Mouse (Mus musculus) heart, postnatal 0 days (tissue): ENCODE results near the gene Scfd2. TPM values are rescaled to one million over a fixed set of nuclear protein-coding genes. Genes with fewer than 3 reads are reported as not detected.
A peak's percentile ranks its signal among the peaks of the same experiment; 100 is the strongest.

ENCODE experiments used
- ATAC-seq: fragments of 200-750 bp; cut with Nextera tagmentation; 2 replicates; pipeline ENCODE4 v1.8.0; 2017; ENCODE audit warnings: low read depth, moderate number of reproducible peaks, moderate library complexity; ENCODE audit not compliant: insufficient read depth
- DNase-seq: peaks from one replicate; pipeline ENCODE4 v3.0.0-alpha.2; 2016; ENCODE audit warnings: low spot score
- H3K27ac ChIP-seq: fragments of 300-500 bp; sonication (generic); 2 replicates; pipeline ENCODE4 v1.5.1; 2014; ENCODE audit warnings: low read depth, mild to moderate bottlenecking
- H3K27me3 ChIP-seq: fragments of 300-500 bp; sonication (generic); 2 replicates; pipeline ENCODE4 v1.6.1; 2014; ENCODE audit warnings: low read length, mixed read lengths; ENCODE audit not compliant: control insufficient read depth, insufficient read depth
- H3K36me3 ChIP-seq: fragments of 300-500 bp; sonication (generic); replicated peaks from 2 replicates; pipeline ENCODE4 v1.6.1; 2014; ENCODE audit warnings: low read length, mixed read lengths; ENCODE audit not compliant: control insufficient read depth, insufficient read depth
- H3K4me1 ChIP-seq: fragments of 300-500 bp; sonication (generic); 2 replicates; pipeline ENCODE4 v1.6.1; 2014; ENCODE audit warnings: antibody characterized with exemption; ENCODE audit not compliant: control insufficient read depth, insufficient read depth
- H3K4me2 ChIP-seq: fragments of 300-500 bp; sonication (generic); 2 replicates; pipeline ENCODE4 v1.6.1; 2014; ENCODE audit warnings: low read depth, mild to moderate bottlenecking, low read length, moderate library complexity
- H3K4me3 ChIP-seq: fragments of 300-500 bp; sonication (generic); 2 replicates; pipeline ENCODE4 v1.5.1; 2014; ENCODE audit warnings: low read depth, low read length
- H3K9ac ChIP-seq: fragments of 300-500 bp; sonication (generic); replicated peaks from 2 replicates; pipeline ENCODE4 v1.6.1; 2014; ENCODE audit warnings: low read depth, low read length, mixed read lengths
- H3K9me3 ChIP-seq: fragments of 300-500 bp; sonication (generic); replicated peaks from 2 replicates; pipeline ENCODE4 v1.6.1; 2016; ENCODE audit warnings: low read length; ENCODE audit not compliant: control insufficient read depth
- CTCF ChIP-seq: IDR thresholded peaks from 2 replicates; pipeline ENCODE4 v1.5.1; 2016; ENCODE audit warnings: antibody characterized with exemption, control low read depth, low read depth
- EP300 ChIP-seq: IDR thresholded peaks from 2 replicates; pipeline ENCODE4 v1.6.1; 2016; ENCODE audit warnings: antibody characterized with exemption, low read depth
- WGBS: fragments of 180-500 bp; shearing (Covaris S2); extraction: QIAGEN DNeasy Blood & Tissue Kit; methylation state at CpG from one replicate; pipeline ENCODE4 v1.1.7; 2014; 5-methylcytosine and 5-hydroxymethylcytosine counted together
- polyA plus RNA-seq: library from polyadenylated mRNA; unstranded; fragments of >200 nt; fragmentation: Nextera tagmentation; extraction: Ambion mirVana; gene quantifications from 2 replicates; pipeline ENCODE4 v1.2.1, GENCODE M21; 2015
- total RNA-seq: library from RNA; depleted of rRNA; stranded (reverse); fragments of >200 nt; gene quantifications from 2 replicates; pipeline ENCODE4 v1.2.3, GENCODE M21; 2014; ENCODE audit warnings: low replicate concordance

Gene Scfd2
- total and polyA plus RNA-seq, 2 experiments from 2014 or later, result 14.2 to 24.3 TPM

DNA sequence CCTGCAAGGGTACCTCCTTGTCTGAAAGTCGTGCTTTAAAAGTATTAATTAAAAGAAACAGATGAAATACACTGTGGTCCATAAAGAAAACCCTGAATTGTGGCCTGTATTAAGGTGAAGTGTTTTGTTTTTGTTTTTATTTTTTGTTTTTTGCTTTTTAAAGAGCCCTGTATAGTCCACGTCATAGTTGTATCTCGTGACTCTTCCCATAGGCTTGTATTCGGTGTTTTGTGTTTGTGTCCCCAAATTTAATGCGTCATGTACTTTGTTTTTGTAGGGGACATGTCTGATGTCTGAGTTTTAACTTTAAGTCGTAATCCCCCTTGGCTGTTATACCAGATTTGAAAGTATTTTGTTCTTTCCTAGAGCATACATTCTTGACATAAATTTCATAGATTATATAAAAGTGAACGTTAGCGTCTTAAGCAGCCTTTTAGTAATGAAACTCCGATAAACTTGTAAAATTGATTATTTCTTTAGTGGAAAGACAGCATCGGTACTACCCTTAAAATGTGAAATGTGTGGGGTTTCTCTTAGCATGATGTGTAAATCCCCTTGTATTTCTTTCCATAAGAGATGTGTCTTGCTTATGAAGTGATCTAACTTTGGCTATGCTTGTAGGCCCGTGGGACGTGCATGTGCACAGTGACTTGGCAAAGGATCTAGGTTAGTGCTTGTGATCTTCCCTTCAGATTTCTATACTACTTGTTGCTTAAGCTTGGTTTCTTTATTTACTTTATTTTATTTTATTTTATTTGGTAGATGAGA, 4.8 kb upstream of the Scfd2 start:
- peaks cover 17% of the 10 kb centered on the region; the same call in 1 of the 2 replicates for H3K36me3 ChIP-seq
- peak overlapping the region; percentile 78 for H3K4me3 ChIP-seq
- no peaks in the 10 kb centered on the region for H3K9me3 ChIP-seq
- H3K4me2 ChIP-seq, result peak overlapping the region; percentile 71
- DNase-seq, result no peak
- H3K27me3 ChIP-seq, result no peaks in the 10 kb centered on the region
- H3K27ac ChIP-seq, result peak overlapping the region; percentile 94; the same call in 1 of the 2 replicates
- TF ChIP-seq EP300 (no peak), CTCF (no peak)
- H3K9ac ChIP-seq, result peak overlapping the region; percentile 82
- no peak for ATAC-seq
- H3K4me1 ChIP-seq, result peaks cover 18% of the 10 kb centered on the region
- WGBS, result 35% methylated on average over 12 of the region's 12 CpGs

DNA sequence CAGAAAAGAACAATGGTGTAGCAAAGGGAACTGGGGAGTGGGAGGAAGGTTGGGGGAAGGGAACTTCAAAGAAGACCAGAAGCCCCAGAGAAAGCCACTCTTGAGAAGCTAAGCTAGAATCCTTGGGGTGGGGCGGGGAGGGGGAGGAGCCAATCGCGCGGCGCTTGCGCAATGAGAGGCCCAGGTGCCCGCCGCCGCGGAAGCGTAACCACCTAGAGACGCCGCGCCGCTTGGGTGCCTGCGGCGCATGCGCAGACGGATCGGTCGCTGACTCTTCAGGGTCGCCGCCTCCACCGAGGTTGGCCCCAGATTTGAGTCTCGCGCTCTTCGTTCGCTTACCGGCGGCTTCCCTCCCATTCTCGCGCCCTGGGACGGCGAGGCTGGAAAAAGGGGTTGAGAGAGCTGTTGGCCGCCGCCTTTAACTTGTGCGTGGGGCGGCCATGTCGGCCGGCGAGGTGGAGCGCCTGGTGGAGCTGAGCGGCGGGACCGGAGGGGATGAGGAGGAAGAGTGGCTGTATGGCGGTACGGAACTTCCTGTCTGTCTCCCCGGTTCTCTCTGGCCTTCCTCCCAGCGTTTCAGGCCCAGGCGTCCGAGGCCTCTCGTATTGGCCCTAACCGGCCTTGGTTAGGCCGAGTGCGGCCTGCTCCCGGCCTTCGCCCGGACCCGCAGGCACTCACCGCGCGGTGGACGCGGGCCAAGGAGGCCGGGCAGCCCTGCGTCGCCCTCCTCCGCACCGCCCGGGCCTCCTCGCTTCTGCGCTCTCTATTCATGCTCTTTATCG, 3.9 kb upstream of the Scfd2 start, which contains the start of gene Fip1l1:
Gene Fip1l1 (plus strand): TSS at position 210 of the 782 bp plus-strand sequence.
- Histone ChIP-seq H3K9ac (peak within 1 kb of the TSS; percentile 82), H3K27ac (peak within 1 kb of the TSS; percentile 94), H3K27me3 (no peaks in the 10 kb centered on the region), H3K36me3 (peaks cover 17% of the 10 kb centered on the region; the same call in 1 of the 2 replicates), H3K4me3 (peak within 1 kb of the TSS; percentile 78), H3K9me3 (no peaks in the 10 kb centered on the region), H3K4me1 (peaks cover 23% of the 10 kb centered on the region), H3K4me2 (peak within 1 kb of the TSS; percentile 71)
- DNase-seq (peak; percentile 95), ATAC-seq (peak; percentile 88)
- under 1% methylated on average over 71 of the region's 73 CpGs for WGBS
- TF ChIP-seq EP300 (no peak), CTCF (no peak)

DNA sequence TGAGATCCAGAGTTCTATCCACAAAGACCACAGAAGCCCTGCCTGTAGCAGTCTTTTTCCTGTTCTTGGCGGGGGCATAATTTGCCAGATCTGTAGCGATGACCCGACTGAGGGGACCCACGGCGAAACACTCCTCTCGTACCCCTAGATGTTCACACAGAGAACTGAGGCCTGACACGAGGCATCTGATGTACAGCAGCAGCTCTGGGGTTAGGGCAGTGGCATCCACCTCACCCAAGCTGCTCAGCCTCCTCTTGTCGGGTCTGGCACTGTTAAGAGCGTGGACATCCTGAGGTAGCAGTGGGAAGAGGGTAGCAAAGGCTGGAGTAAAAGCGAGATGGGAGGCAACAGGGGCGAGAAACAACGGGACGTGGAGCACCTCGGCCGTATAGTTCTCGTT, 774 bp downstream of the Scfd2 start:
- no peaks in the 10 kb centered on the region for H3K36me3 ChIP-seq
- H3K27ac ChIP-seq, result no peak overlapping the region
- peak overlapping the region; percentile 62 for H3K4me3 ChIP-seq
- TF ChIP-seq EP300 (no peak), CTCF (no peak)
- peaks cover 18% of the 10 kb centered on the region for H3K4me1 ChIP-seq
- H3K9ac ChIP-seq, result peak overlapping the region; percentile 58
- DNase-seq (no peak), ATAC-seq (no peak)
- 19% methylated on average over 16 of the region's 16 CpGs for WGBS
- no peaks in the 10 kb centered on the region for H3K9me3 ChIP-seq
- no peaks in the 10 kb centered on the region for H3K27me3 ChIP-seq
- H3K4me2 ChIP-seq, result peak overlapping the region; percentile 87

DNA sequence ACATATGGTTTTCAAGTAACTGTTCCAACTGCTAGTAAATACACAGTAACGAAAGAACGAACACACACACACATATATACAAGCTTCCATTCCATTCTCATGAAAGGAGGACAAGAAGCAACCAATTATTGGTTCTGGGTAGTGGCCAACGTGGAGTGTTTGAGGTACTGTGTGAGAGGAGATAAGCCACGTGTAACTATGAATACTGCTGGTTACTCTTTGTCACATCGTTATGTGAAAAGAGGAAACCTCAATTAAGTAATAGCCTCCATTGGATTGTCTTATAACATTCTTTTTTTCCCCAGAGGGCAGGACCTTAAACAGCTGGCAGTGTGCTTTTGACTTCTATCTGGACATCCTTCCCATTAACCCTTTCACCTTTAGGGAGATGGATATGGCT, 4.5 kb downstream of the Scfd2 start:
- no peak overlapping the region for H3K4me3 ChIP-seq
- H3K36me3 ChIP-seq, result no peaks in the 10 kb centered on the region
- H3K4me1 ChIP-seq, result peaks cover 13% of the 10 kb centered on the region
- H3K27ac ChIP-seq, result no peak overlapping the region
- TF ChIP-seq EP300 (no peak), CTCF (no peak)
- H3K4me2 ChIP-seq, result no peak overlapping the region
- DNase-seq (no peak), ATAC-seq (no peak)
- WGBS, result 69% methylated on average over 5 of the region's 5 CpGs
- H3K9ac ChIP-seq, result no peak overlapping the region
- no peaks in the 10 kb centered on the region for H3K27me3 ChIP-seq
- H3K9me3 ChIP-seq, result no peaks in the 10 kb centered on the region

DNA sequence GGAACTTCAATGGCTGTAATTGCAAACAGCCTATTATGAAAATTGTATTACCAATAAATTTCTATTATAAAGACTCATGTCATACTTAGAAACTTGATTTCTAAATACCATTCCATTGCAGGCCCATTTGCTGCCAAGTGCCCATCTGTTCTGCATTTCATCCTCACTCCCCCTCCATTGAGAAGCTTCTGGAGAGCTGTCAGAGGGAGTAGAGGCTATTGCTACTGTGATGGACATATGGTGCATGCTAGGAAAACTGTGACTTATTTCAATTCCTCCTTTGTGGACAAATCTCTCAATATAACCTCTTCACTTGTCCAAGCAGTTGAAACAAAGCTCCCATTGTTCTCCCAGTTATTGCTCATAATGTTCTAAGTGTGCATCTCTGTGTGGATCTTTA, 19.9 kb downstream of the Scfd2 start:
- ATAC-seq, result no peak
- Histone ChIP-seq H3K27ac (no peak overlapping the region), H3K4me3 (no peak overlapping the region), H3K36me3 (no peaks in the 10 kb centered on the region; the same call in 1 of the 2 replicates), H3K9ac (no peak overlapping the region), H3K4me2 (no peak overlapping the region), H3K27me3 (no peaks in the 10 kb centered on the region), H3K4me1 (no peaks in the 10 kb centered on the region), H3K9me3 (no peaks in the 10 kb centered on the region)
- TF ChIP-seq CTCF, result no peak
- no peak for TF ChIP-seq EP300
- DNase-seq, result no peak
